Mouse (Mus musculus): Measurements from ENCODE around the gene Isl1. TPM values are rescaled to one million over a fixed set of nuclear protein-coding genes. Genes with fewer than 3 reads are reported as not detected.

Isl1 gene
- polyA plus RNA-seq (2012; rRNA removed) = 8.0 and 9.6 TPM in 2 replicates

- 3% methylated on average over 82 of the region's 82 CpGs for WGBS
- H3K4me1 ChIP-seq (replicated peaks; ENCODE audit: control insufficient read depth, insufficient read depth, low read length) = 0 out of 2 replicates have a peak, but pooled peaks cover 2% of the 10 kb centered on the region
- peaks cover 4% of the 10 kb centered on the region; the same call in 1 of the 2 replicates for H3K27me3 ChIP-seq (ENCODE audit: control insufficient read depth, insufficient read depth, low read length)
- DNase-seq = no peak
- peak within 1 kb of the TSS; percentile 28 for H3K4me3 ChIP-seq (ENCODE audit: control insufficient read depth, insufficient read depth, low read length)
- no peak for TF ChIP-seq CTCF (IDR thresholded peaks at IDR 0.05; ENCODE audit: borderline replicate concordance, control insufficient read depth, extremely low read depth, insufficient read depth, low read length, poor library complexity)
- TF ChIP-seq POLR2A (IDR thresholded peaks at IDR 0.05; ENCODE audit: control insufficient read depth, extremely low read depth, insufficient read depth, low read length, poor library complexity) = no peak
- H3K27ac ChIP-seq (ENCODE audit: control insufficient read depth, insufficient read depth, low read length) = no peak within 1 kb of the TSS
- no peaks in the 10 kb centered on the region for H3K36me3 ChIP-seq (ENCODE audit: control insufficient read depth, insufficient read depth, low read length)
These were observed at the start of gene Isl1 for GRCm38 (mm10) chr13:116309584-116310462. Gene Isl1 (minus strand): TSS chr13:116309689.

DNA sequence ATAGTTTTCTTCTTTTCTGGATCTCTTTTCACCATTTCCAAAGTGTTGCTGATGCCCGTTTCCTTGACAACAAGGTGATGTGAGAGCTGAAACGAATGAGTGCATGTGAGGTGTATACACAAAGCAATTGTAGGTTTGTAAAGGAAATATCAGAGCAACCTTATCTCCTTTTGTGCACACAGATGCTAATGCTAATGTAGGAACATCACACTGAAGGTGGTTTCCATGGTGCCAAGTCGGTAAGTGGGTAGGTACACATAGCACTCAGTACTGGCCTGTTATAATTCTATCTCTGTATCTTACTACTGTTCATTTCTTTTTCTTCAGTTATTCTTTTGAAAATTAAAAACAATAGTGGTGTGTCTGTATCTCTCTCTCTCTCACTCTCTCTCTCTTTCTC lies 26.3 kb upstream of the Isl1 start:
- Histone ChIP-seq H3K36me3 (ENCODE audit: control insufficient read depth, insufficient read depth, low read length) (no peaks in the 10 kb centered on the region), H3K27me3 (ENCODE audit: control insufficient read depth, insufficient read depth, low read length) (no peaks in the 10 kb centered on the region), H3K27ac (ENCODE audit: control insufficient read depth, insufficient read depth, low read length) (no peak overlapping the region), H3K4me3 (ENCODE audit: control insufficient read depth, insufficient read depth, low read length) (no peak overlapping the region), H3K4me1 (replicated peaks; ENCODE audit: control insufficient read depth, insufficient read depth, low read length) (no peaks in the 10 kb centered on the region)
- DNase-seq = no peak
- WGBS = 87% methylated on average over 3 of the region's 3 CpGs
- TF ChIP-seq CTCF (IDR thresholded peaks at IDR 0.05; ENCODE audit: borderline replicate concordance, control insufficient read depth, extremely low read depth, insufficient read depth, low read length, poor library complexity) = no peak
- no peak for TF ChIP-seq POLR2A (IDR thresholded peaks at IDR 0.05; ENCODE audit: control insufficient read depth, extremely low read depth, insufficient read depth, low read length, poor library complexity)

GRCm38 (mm10) chr13:116313636-116314530 lies 4.4 kb upstream of the Isl1 start:
- H3K27ac ChIP-seq (ENCODE audit: control insufficient read depth, insufficient read depth, low read length) = no peak overlapping the region
- no peaks in the 10 kb centered on the region for H3K36me3 ChIP-seq (ENCODE audit: control insufficient read depth, insufficient read depth, low read length)
- WGBS = 9% methylated on average over 28 of the region's 28 CpGs
- DNase-seq = no peak
- TF ChIP-seq POLR2A (IDR thresholded peaks at IDR 0.05; ENCODE audit: control insufficient read depth, extremely low read depth, insufficient read depth, low read length, poor library complexity) = no peak
- TF ChIP-seq CTCF (IDR thresholded peaks at IDR 0.05; ENCODE audit: borderline replicate concordance, control insufficient read depth, extremely low read depth, insufficient read depth, low read length, poor library complexity) = no peak
- no peak overlapping the region for H3K4me3 ChIP-seq (ENCODE audit: control insufficient read depth, insufficient read depth, low read length)
- H3K4me1 ChIP-seq (replicated peaks; ENCODE audit: control insufficient read depth, insufficient read depth, low read length) = 0 out of 2 replicates have a peak, but pooled peaks cover 2% of the 10 kb centered on the region
- H3K27me3 ChIP-seq (ENCODE audit: control insufficient read depth, insufficient read depth, low read length) = peaks cover 4% of the 10 kb centered on the region; the same call in 1 of the 2 replicates

GRCm38 (mm10) chr13:116311871-116312720 lies 2.6 kb upstream of the Isl1 start:
- Histone ChIP-seq H3K36me3 (ENCODE audit: control insufficient read depth, insufficient read depth, low read length) (no peaks in the 10 kb centered on the region), H3K4me3 (ENCODE audit: control insufficient read depth, insufficient read depth, low read length) (no peak overlapping the region), H3K27me3 (ENCODE audit: control insufficient read depth, insufficient read depth, low read length) (peaks cover 4% of the 10 kb centered on the region; the same call in 1 of the 2 replicates), H3K4me1 (replicated peaks; ENCODE audit: control insufficient read depth, insufficient read depth, low read length) (0 out of 2 replicates have a peak, but pooled peaks cover 2% of the 10 kb centered on the region), H3K27ac (ENCODE audit: control insufficient read depth, insufficient read depth, low read length) (no peak overlapping the region)
- TF ChIP-seq POLR2A (IDR thresholded peaks at IDR 0.05; ENCODE audit: control insufficient read depth, extremely low read depth, insufficient read depth, low read length, poor library complexity) (no peak), CTCF (IDR thresholded peaks at IDR 0.05; ENCODE audit: borderline replicate concordance, control insufficient read depth, extremely low read depth, insufficient read depth, low read length, poor library complexity) (no peak)
- no peak for DNase-seq
- WGBS = 27% methylated on average over 13 of the region's 13 CpGs

DNA sequence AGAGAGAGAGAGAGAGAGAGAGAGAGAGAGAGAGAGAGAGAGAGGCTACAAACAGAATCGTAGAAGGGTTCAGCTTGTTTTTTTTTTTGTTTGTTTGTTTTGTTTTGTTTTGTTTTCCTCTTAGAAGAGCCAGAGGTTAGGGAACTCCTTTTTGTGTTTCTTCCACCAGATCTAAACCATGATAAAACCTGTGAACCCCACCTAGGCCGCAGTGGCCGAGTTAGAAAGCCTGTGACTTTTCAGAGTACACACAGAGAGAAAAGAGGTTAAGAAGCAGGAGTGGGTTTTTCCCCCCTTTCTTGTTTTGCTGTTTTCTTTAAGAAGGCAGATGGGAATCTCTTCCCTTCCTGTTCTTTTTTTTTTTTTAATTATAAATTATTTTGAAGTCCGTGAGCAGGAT lies 1.5 kb upstream of the Isl1 start:
- Histone ChIP-seq H3K27me3 (ENCODE audit: control insufficient read depth, insufficient read depth, low read length) (peaks cover 4% of the 10 kb centered on the region; the same call in 1 of the 2 replicates), H3K4me1 (replicated peaks; ENCODE audit: control insufficient read depth, insufficient read depth, low read length) (0 out of 2 replicates have a peak, but pooled peaks cover 2% of the 10 kb centered on the region), H3K27ac (ENCODE audit: control insufficient read depth, insufficient read depth, low read length) (no peak overlapping the region), H3K4me3 (ENCODE audit: control insufficient read depth, insufficient read depth, low read length) (no peak overlapping the region), H3K36me3 (ENCODE audit: control insufficient read depth, insufficient read depth, low read length) (no peaks in the 10 kb centered on the region)
- no peak for TF ChIP-seq POLR2A (IDR thresholded peaks at IDR 0.05; ENCODE audit: control insufficient read depth, extremely low read depth, insufficient read depth, low read length, poor library complexity)
- TF ChIP-seq CTCF (IDR thresholded peaks at IDR 0.05; ENCODE audit: borderline replicate concordance, control insufficient read depth, extremely low read depth, insufficient read depth, low read length, poor library complexity) = no peak
- 47% methylated on average over 4 of the region's 4 CpGs for WGBS
- no peak for DNase-seq

Data from thymus, adult 2 months (tissue).